Mouse (Mus musculus) cerebellum, adult 11-12 months (tissue): Measurements from ENCODE around the gene Tgfa.

Source experiments
- DNase-seq: peaks from one replicate; pipeline ENCODE4 v3.0.0; 2022

Gene Tgfa

DNA sequence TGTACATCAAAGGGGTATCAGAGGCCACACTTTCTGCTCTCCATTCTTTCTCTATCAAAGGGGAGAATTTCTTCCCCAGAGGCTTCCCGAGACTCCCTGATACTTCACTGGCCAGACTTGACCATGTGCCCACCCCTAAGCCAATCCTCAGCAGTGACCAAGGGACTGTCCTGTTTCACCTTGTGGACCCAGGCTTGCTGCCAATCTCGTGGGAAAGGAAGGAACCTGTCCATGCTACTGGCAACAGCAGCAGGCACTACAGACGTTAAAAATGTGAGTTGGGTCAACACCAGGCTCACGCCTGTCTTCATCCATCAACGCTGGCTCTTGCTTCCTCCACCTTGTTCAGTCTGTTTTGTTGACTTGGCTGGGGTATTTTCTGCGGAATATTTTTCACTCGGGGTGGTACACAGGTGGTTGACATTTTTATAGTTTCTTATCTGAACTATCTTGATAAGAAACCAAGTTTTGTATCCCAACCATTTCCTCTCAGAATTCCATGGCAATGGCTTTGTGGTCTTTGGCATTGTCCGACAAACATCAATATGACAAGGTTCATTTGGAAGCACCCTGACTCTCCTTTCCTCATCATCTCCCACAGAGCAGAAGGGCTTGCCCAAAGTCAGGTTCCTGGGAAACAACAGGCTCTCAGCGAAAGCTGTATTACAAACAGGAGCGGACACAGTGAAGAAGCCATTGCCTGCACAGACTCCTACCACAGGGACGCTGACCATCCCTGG, 6.1 kb upstream of the Tgfa start:
- no peak for DNase-seq

DNA sequence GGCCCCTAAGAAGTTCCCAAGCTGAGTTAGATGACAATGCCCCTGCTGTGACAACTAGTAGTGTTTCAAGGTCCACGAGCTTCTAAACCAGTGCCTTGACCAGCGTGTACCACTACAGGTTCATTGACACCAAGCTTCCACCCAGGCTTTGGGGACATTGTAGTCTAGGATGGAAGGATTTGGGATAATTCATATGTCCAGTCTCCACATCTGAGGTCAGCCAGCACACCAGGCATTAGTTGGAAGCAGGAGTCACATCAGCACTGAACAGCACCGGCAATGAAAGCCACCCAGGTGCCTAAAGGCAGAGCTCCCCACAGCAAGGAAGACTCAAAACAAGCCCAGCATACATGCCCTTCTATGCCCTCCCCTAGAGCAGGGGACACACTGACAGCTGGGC, 4.4 kb upstream of the Tgfa start:
- DNase-seq = no peak

DNA sequence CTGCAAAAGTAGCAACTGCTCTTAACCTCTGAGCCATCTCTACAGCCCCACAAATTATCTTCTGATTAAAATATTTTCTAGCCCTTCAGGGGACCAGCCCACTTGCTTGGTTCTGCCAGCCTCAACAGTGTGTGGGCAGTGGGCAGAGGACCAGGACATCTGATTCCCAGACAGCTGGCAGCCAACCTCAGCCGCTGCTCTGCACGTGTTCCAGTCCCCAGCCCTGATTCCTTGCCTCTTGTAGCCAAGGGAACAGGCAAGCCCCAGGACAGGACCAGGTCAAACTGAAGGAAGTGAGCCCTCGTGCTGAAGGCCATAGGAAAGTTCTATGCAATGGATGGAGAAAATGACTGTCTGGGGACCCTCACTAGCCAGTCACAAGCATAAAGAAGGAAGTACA, 2.0 kb upstream of the Tgfa start:
- peak; percentile 4 for DNase-seq

DNA sequence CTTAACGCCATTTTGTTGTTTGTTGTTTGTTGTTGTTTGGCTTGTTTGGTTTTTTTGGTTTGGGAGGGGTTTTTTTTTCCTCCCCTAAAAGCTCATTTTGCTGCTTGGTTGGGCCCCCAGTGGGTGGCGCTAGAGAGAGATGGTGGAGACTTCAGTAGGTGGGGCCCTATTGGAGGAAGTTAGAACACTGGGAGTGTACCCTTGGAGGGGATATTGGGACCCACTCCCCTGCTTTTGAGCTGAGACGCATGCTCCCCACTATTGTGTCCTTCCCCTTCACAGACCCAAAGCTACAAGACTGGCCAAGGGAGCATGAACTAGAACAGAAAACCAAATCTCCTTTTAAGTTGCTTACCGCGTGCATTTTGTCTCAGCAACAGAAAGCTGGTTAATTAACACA, 1.1 kb upstream of the Tgfa start:
- peak; percentile 46 for DNase-seq

DNA sequence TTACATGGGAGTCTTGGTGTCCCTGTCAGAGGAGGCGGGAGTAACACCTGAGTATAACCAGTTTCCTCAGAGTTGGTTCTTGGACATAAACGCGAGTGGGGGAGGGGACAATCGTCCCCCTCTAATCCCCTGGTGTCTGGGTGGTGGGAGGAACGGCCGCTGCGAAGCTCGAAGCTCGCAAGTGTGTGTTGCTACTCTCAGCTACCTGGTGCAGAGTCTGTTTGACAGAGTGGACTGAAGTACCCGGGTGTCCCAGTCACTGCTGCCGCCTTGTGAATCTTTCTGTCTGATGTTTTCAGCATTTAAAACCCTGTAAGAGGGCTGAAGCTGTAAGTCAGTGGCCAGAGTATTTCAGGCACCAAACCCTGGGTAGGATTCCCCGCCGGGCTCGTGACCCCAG, 1.0 kb downstream of the Tgfa start:
- DNase-seq = peak; percentile 31

DNA sequence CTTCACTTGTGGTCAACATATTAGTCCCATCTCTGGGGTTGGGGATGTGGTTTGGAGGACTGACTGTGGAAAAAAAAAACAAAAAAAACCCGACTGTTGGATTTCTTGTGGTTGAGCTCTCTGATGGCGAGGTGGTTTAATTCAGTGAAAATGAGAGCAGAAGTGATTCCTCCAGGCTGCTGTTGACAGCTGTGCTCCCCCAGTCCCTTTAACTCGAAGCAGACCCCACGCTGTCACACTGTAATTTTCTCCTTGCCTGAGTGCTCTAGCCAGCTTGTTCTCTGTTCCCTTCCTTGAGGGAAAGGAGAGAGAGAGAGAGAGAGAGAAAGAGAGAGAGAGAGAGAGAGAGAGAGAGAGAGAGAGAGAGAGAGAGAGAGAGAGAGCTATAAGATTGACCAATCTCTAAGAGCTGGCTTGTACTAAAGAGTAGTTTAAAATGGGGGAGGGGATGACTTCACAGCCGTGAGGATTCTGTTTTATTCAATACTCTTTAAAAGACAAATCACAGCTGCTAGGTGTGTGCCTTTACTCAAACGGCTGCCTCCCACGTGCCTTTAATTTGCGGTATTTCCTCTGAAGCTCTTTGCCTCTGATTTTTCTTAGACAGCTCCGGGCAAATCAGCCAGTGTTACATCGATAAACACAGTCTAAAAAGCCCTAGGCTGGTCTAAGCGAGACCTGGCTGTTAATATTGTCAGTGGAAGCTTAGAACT, 2.3 kb downstream of the Tgfa start:
- no peak for DNase-seq

DNA sequence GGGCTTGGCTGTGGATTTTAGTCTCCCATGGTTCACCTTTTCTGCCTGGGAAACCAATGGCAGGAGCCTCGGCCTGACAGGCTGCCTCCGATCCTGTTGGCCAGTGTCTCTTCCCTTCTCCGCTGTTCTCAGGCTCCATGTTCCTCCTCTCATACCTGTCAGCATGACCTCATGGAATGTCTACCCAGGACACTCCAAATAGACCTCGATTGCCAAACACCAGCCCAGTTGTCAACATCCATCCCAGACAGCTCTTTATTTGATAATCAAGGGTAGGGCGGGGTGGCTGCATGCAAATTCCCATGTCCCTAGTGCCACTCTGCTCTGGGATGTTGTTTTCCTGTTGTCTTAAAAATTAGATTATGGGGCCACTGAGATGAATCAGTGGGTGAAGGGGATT, 5.9 kb downstream of the Tgfa start:
- DNase-seq = no peak

DNA sequence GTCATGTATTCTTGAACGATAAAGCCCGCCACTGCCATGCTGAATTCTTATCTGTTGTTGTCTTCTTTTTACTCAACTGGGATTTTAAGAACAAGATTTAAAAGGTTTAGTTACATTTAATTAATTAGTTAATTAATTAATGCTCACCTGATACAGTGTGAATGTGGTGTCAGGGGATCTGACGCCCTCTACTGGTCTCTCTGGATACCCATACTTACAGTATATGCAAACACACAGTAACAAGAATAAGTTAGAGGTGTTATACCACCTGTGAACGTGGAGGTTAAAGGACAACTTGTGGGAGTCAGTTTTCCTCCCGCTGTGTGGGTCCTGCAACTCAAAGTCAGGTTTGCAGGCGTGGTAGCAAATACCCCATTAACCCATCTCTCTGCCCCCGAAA, 8.1 kb downstream of the Tgfa start:
- no peak for DNase-seq

DNA sequence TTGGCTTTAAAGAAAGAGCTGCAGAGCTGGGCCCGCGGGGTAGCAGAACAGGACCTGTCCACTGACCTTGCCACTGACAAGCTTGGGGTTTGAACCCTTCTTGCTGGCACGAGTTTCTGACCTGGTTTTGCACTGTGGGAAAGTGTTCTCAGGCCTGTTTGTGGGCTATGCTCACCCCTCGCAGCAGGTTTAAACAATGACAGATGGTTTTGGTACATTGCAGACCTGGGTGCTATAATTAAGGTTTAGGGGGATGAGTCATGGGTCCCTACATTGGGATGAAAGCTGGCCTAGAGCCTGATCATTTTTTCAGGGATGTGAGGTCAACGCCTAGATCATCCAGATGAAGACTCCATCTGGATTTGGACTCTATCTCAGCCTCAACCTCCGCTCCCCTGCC, 11.0 kb downstream of the Tgfa start:
- DNase-seq = peak; percentile 48

DNA sequence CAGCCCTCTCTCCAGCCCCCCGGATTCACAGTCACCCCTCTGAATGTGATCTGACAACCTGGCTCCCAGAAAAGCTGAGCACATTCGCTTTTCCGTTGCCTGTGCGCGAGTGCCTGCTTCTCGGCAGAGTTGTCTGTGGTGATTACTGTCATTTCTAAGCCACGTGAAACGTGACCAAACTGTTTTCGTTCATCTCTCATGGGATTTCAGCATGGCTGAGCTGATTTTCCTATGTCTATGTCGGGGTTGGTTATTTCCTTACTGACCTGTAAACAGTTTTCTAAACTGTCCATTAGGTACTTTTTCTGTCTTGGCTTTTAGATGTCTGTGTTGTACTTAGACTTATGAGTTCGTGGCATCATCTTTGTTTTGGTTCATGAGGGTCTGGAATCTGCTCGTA, 12.0 kb downstream of the Tgfa start:
- DNase-seq = no peak

DNA sequence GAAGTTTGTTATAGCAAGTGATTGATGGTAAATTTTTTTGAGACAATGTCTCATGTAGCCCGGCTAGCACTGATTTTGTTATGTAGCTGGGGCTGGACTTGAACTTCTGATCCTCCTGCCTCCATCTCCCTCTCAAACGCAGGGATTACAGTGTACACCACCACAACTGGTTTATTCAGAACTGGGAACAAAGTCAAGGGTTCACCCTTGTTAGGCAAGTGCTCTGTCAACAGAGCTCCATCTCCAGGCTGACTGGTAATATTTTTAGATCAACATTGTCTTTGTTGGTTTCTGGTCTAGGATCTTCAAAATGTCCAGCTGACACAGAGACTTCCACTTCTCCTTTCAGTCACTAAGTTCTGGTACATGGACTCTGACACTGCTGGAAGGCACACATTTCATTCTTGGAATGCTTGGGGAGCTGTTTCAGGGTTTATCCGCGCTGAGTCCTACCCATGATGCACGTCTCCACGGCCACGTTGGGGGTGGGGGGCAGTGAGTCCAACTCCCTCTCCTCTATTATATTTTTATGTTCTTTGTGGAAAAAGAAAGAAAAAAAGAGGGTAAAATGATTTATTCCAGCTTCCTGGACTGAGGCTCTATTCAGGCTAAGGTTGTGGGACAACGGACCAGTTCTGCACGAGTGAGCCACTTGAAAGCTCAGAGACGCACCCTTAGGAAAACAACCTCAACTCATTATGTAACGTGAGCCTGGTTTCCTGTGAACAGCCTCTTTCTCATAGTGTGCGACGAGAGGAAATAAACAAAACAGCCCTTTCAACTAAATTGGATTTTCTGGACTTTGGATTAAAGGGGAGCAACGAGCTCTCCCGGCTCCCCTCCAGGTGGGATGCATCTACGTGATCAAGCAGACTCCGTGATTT, 14.4 kb downstream of the Tgfa start:
- DNase-seq = no peak

DNA sequence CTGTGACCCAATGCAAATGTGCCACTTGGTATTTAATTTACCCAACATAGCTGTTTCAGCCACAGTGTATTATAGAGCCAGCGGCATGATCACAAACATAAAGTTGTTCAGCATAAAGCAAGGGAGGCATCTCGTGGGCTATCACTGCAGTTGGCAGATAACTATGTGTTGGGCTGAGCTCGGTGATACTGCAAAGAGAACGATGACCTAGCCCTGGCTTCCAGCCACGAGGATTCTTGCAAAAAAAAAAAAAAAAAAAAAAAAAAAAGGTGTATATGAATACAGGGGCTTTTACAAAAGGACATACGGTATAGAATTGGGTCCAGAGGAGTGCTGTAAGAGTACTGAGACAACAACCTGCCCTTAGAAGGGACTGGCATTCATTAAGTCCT, 15.0 kb downstream of the Tgfa start:
- no peak for DNase-seq

DNA sequence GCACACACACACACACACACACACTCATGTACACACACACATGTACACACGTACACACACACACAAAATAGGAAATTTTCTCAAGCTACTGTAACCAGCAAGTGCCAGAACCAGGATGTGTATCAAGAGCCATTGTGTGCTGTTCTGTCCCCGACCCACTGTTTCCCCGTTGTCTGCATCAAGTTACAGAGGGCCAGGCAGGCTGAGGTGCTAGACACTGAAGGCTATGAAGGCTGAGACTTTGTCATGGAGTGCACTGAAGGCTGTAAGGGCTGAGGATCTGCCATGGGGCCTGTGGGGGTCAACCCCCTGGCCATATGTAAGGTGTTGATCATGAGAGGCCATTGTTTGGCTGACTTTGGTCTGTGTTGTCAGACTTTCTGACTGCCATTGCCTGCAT, 15.6 kb downstream of the Tgfa start:
- DNase-seq = no peak

DNA sequence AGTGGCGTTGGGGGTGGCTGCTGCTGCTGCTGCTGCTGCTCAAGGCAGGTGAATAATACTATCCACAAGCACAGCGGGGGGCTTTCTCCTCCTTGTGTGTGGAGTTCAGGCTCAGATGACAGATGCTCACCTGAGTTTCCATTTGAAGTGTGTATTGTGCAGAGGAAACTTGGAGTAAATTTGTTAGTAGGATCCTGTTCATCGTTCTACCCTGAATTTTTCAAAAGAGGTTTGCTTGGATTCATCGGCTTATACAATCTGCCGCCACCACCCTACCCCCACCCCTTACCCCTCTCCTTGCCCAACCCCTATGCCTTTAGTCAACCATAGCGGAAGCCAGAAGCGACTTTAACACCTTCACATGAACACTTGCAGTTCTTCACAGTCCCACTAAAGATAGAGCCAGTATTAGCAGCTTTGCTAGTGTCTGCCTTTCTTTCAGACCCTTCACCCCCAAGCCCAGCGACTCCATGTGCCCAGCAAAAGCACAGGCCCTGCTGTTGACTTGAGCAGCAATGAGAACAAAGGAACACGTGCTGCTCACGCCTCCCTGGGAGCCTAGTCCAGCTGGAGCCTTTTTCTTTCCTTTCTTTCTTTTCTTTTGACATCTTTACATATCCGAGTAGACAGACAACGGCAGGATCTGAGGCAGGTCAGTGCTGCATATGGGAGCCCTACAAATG, 16.2 kb downstream of the Tgfa start:
- no peak for DNase-seq

DNA sequence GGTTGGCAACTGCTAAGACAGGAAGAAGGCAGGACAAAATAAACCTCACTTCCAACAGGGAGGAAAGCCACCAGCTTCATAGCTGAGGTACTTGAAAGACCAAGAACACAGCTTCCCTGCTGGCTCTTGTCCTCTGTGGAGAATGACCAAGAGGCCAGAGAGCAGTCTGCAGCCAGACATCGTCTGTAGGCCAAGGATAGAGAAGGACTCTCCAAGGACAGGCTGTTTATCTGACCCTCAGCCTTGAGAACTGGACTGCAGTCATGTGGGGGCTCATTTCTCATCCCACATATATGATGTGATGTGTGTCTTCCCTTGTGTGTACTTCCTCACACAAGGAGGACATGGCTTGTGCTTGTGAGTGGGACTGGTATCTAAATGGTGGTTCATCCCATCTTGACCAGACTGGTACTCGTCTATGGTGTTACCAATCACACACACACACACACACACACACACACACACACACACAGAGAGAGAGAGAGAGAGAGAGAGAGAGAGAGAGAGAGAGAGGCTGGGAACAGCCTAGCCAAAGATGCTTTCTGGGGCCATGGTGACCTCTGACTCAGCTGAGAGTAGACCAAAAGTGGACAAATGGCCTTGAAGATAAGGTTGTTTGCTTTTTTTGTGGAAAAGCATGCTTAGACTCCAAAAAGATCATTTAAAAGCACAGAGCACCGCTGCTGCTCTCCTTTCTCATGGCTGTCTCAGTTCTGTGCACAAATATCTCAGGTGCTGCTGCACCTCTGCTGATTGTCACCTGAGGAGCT, 18.0 kb downstream of the Tgfa start:
- DNase-seq = no peak

DNA sequence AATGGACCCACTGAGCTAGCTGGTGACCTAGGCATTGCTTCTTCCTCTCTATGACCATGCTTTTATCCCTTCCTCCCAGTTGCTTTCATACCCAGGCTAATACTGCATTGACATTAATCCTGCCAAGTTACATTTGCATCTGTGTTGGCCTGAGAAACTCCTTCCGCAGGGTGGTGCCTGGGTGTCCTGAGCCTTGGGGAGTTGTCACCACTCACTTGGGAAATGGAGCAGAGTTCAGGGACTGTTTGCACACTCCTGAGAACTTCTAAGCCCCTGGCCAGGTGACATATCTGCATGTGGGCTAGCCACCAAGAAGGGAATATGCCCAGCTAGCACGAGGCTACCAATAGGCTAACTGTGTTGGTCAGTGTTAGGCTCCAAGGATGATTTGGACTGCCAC, 23.0 kb downstream of the Tgfa start:
- no peak for DNase-seq

DNA sequence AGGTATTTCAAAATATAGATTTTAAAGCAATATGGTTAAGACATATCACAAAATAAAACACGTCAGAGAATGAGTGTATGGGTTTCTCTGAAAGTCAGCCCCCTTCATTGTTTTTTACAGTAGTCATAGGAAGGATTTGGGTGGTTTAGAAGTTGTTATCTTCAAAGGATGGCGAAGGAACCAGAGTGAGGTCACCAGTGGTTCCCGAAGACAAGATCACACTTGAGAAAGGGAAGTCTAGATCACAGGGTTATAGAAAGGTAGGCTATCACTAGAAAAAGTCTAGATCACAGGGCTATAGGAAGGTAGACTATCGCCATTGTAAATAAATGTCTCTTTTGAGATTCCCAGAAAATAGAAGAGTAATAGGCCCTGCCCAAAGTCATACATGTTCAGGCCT, 23.7 kb downstream of the Tgfa start:
- DNase-seq = no peak

DNA sequence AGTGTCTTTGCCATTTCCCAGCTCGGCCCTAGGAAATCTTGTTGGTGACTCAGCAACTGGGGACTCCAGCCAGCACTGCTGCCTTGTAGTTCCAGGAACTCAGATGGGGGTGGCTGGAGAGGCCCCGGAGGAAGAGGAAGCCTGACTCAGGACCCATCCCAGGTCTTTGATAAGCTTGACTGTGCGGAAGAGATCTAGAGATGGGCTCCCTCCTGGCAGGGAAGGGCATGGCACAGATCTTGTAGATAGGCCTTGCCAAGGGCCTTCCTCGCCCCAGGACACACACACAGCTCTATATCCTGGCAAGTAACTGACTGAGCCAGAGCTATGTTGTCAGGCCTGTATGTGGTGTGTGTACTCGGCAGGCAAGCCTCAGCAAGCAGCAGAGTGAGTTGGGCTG, 24.5 kb downstream of the Tgfa start:
- DNase-seq = peak; percentile 51

DNA sequence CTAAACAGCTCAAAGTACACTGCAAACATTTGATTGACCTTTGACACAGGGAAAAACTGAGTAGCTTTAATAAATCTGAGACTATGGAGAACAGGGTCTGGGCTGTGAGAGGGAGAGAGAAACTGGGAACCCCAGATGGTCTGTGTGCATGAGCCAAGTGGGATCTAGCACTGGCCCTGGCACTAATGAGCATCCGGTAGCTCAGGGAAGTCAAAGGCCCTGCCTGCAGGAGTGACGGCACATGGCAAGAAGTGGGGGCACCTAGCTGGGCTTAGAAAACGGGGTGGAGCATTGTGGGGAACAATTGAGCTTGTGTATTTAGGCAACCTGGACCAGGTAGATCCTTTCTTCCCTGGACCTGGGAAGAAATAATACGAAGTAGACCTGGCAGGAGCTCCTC, 25.1 kb downstream of the Tgfa start:
- DNase-seq = peak; percentile 67

DNA sequence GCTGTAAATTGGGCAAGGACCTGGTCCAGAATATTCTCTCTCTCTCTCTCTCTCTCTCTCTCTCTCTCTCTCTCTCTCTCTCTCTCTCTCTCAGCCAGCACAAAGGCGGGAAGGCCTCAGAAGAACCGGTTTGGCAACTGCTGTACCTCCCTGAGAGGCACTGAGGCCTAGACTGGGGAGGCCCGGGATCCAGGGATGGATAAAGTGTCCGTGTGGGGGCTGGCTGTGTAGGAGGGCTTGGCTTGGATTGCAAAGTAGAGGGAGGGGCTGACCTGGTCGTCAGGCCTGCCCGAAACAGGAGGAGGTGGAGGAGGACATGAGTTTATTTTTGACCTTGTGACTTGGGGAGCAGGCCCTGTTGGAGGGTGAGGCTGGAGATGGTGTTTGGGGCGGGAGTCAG, 27.4 kb downstream of the Tgfa start:
- DNase-seq = no peak

DNA sequence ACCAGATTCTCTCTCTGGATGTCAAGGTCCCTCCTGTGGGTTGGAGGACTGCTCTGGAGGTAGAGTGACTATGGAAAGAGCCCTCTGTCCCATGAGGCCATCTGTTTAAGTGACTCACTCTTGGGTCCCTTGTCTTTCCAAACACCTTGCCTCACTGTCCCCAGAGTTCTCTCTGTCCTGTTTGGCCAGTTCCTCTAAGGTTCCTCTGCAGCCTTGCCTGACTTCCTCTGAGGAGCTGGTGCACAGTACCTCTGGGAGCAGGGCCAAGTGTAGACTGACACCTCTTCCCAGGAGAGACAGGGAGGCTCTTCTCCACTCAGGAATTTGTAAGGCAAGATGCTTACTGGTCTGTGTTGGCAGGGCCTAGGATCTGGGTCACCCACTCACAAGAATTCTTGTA, 30.6 kb downstream of the Tgfa start:
- no peak for DNase-seq

DNA sequence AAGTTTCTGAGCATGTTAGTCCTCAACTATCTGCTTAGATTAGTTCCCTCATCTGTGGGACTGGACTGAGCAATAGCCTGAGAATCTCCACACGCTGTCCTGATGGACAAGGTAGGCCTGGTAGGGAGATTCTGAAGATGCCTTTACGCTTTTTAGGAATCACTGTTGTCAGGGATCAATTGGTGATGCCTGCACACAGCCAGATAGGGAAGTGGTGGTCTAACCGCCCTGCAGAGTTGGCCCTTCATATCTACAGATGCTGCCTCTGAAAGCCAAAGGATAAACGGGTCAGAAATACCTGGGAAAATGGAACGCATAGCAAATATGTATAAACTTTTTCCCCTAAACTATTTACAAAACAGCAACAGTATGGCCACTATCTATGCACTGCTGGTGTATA, 37.3 kb downstream of the Tgfa start:
- no peak for DNase-seq
